Mouse (Mus musculus) lung, embryonic 14.5 days (tissue): ENCODE measurements at regions not wholly inside any gene's neighbourhood (a gene's known extent, or its start where the extent isn't known, plus 50 kb on each side); places are given as distances from the start of the nearest gene placed in this dataset.
A peak's percentile ranks its signal among the peaks of the same experiment; 100 is the strongest.

ENCODE experiments used
- ATAC-seq: fragments of 200-750 bp; cut with Nextera tagmentation; 2 replicates; pipeline ENCODE4 v1.8.0; 2017; ENCODE audit warnings: mild to moderate bottlenecking, moderate TSS enrichment, moderate library complexity; ENCODE audit not compliant: insufficient read depth
- DNase-seq: peaks from one replicate; pipeline ENCODE4 v3.0.0-alpha.2; 2015
- H3K27ac ChIP-seq: fragments of 300-500 bp; sonication (generic); 2 replicates; pipeline ENCODE4 v1.5.1; 2014; ENCODE audit warnings: low read depth, mild to moderate bottlenecking, moderate library complexity
- H3K27me3 ChIP-seq: fragments of 300-500 bp; sonication (generic); 2 replicates; pipeline ENCODE4 v1.6.1; 2014; ENCODE audit warnings: low read length, control low read depth; ENCODE audit not compliant: insufficient read depth
- H3K36me3 ChIP-seq: fragments of 300-500 bp; sonication (generic); 2 replicates; pipeline ENCODE4 v1.6.1; 2014; ENCODE audit warnings: control low read depth; ENCODE audit not compliant: insufficient read depth
- H3K4me1 ChIP-seq: fragments of 300-500 bp; sonication (generic); 2 replicates; pipeline ENCODE4 v1.6.1; 2014; ENCODE audit warnings: antibody characterized with exemption, control low read depth; ENCODE audit not compliant: insufficient read depth
- H3K4me2 ChIP-seq: fragments of 300-500 bp; sonication (generic); 2 replicates; pipeline ENCODE4 v1.6.1; 2014; ENCODE audit warnings: mild to moderate bottlenecking
- H3K4me3 ChIP-seq: fragments of 300-500 bp; sonication (generic); 2 replicates; pipeline ENCODE4 v1.5.1; 2014; ENCODE audit warnings: low read depth, low read length
- H3K9ac ChIP-seq: fragments of 300-500 bp; sonication (generic); 2 replicates; pipeline ENCODE4 v1.6.1; 2014
- H3K9me3 ChIP-seq: fragments of 300-500 bp; sonication (generic); 2 replicates; pipeline ENCODE4 v1.6.1; 2016; ENCODE audit warnings: low read depth, low read length, control low read depth
- CTCF ChIP-seq: IDR thresholded peaks from 2 replicates; pipeline ENCODE4 v1.5.1; 2016; ENCODE audit warnings: antibody characterized with exemption, low read depth
- WGBS: fragments of 180-500 bp; shearing (Covaris S2); extraction: QIAGEN DNeasy Blood & Tissue Kit; methylation state at CpG from one replicate; pipeline ENCODE4 v1.1.7; 2014; 5-methylcytosine and 5-hydroxymethylcytosine counted together

GRCm38 (mm10) chrX:160250346-160251038 is 112.3 kb upstream of the Pdha1 start:
- no peaks in the 10 kb centered on the region for H3K36me3 ChIP-seq
- H3K4me1 ChIP-seq = no peaks in the 10 kb centered on the region
- no peak overlapping the region for H3K4me3 ChIP-seq
- H3K27me3 ChIP-seq = no peaks in the 10 kb centered on the region
- WGBS = 50% methylated on average over 3 of the region's 3 CpGs
- DNase-seq = peak; percentile 24
- no peak for TF ChIP-seq CTCF
- no peak overlapping the region for H3K27ac ChIP-seq
- no peaks in the 10 kb centered on the region for H3K9me3 ChIP-seq
- no peak overlapping the region for H3K9ac ChIP-seq
- H3K4me2 ChIP-seq = no peak overlapping the region
- ATAC-seq = peak; percentile 69; the same call in 1 of the 2 replicates

DNA sequence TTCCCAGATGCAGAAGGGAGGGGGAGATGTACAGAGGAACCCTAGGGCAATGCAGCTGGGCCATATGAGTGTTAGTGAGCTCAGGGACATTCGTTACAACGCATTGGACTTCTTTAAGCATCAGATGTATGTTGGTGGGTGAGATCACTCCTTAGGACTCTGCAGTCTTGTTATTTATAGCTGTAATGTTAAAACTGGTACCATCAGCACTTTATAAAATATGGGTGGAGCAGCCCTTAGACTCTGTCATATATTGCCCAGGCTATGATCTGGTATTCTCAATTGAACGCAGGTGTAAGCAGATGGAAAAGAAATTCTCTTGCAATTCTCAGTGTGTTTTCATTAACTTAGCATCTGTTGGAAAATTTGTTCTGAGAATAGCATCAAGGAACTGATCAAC is 68.2 kb upstream of the Pdha1 start:
- ATAC-seq = no peak

More for the DNA sequence above, 68.2 kb upstream of the Pdha1 start:
- H3K4me2 ChIP-seq = no peak overlapping the region
- H3K36me3 ChIP-seq = no peaks in the 10 kb centered on the region
- H3K4me3 ChIP-seq = no peak overlapping the region
- WGBS = 84% methylated on average over 3 of the region's 3 CpGs
- no peaks in the 10 kb centered on the region for H3K27me3 ChIP-seq
- H3K27ac ChIP-seq = no peak overlapping the region
- no peaks in the 10 kb centered on the region for H3K4me1 ChIP-seq
- no peak for DNase-seq
- H3K9me3 ChIP-seq = no peaks in the 10 kb centered on the region
- no peak overlapping the region for H3K9ac ChIP-seq
- no peak for TF ChIP-seq CTCF
